Mouse (Mus musculus) skeletal muscle tissue, adult 2 months (tissue): ENCODE data around the gene Gadl1.

Experiments
- DNase-seq: peaks from one replicate; pipeline ENCODE4 v3.0.0-alpha.2; 2012; ENCODE audit warnings: low read depth, low spot score

The Gadl1 gene

GRCm38 (mm10) chr9:115936350-115936749 is 27.1 kb downstream of the Gadl1 start:
- DNase-seq = no peak

GRCm38 (mm10) chr9:115937915-115938314 is 28.7 kb downstream of the Gadl1 start:
- DNase-seq = no peak

GRCm38 (mm10) chr9:115939420-115939819 is 30.2 kb downstream of the Gadl1 start:
- DNase-seq = no peak

GRCm38 (mm10) chr9:115941171-115941570 is 31.9 kb downstream of the Gadl1 start:
- DNase-seq = no peak

GRCm38 (mm10) chr9:115942486-115942885 is 33.2 kb downstream of the Gadl1 start:
- no peak for DNase-seq

- DNase-seq = no peak
Observed at GRCm38 (mm10) chr9:115942989-115943388, 33.7 kb downstream of the Gadl1 start.

- DNase-seq = no peak
Observed at GRCm38 (mm10) chr9:115943577-115944320, 34.5 kb downstream of the Gadl1 start.

GRCm38 (mm10) chr9:115965056-115965455 is 55.8 kb downstream of the Gadl1 start:
- no peak for DNase-seq

GRCm38 (mm10) chr9:115966116-115966515 is 56.9 kb downstream of the Gadl1 start:
- no peak for DNase-seq

- peak; percentile 74 for DNase-seq
Observed at GRCm38 (mm10) chr9:115966746-115967145, 57.5 kb downstream of the Gadl1 start.

GRCm38 (mm10) chr9:115967638-115968037 is 58.4 kb downstream of the Gadl1 start:
- DNase-seq = peak; percentile 45

GRCm38 (mm10) chr9:115976901-115977300 is 67.6 kb downstream of the Gadl1 start:
- DNase-seq = no peak

GRCm38 (mm10) chr9:115977598-115978240 is 68.5 kb downstream of the Gadl1 start:
- DNase-seq = peak; percentile 39

- no peak for DNase-seq
Observed at GRCm38 (mm10) chr9:115978478-115978877, 69.2 kb downstream of the Gadl1 start.

GRCm38 (mm10) chr9:115990661-115991060 is 81.4 kb downstream of the Gadl1 start:
- no peak for DNase-seq

GRCm38 (mm10) chr9:115994772-115995171 is 85.5 kb downstream of the Gadl1 start:
- peak; percentile 28 for DNase-seq

- peak; percentile 75 for DNase-seq
Observed at GRCm38 (mm10) chr9:115995856-115996560, 86.8 kb downstream of the Gadl1 start.

GRCm38 (mm10) chr9:115998383-115998782 is 89.1 kb downstream of the Gadl1 start:
- peak; percentile 74 for DNase-seq

- DNase-seq = no peak
Observed at GRCm38 (mm10) chr9:115999361-115999990, 90.2 kb downstream of the Gadl1 start.

GRCm38 (mm10) chr9:116013911-116014310 is 104.7 kb downstream of the Gadl1 start:
- no peak for DNase-seq

- DNase-seq = peak; percentile 60
Observed at GRCm38 (mm10) chr9:116016221-116016620, 107.0 kb downstream of the Gadl1 start.

- DNase-seq = no peak
Observed at GRCm38 (mm10) chr9:116017091-116017490, 107.8 kb downstream of the Gadl1 start.
